Comparison of ENCODE assay signal across 9 mouse cellular contexts in genomic region chr12:25415232-25415631, GRCm38 (mm10).
DNase-seq lines count a peak whose midpoint lies in the region; ATAC-seq and TF ChIP-seq lines count a peak whose summit lies in the region.
"Had no signal": no experiment of that assay in that cellular context is flagged by ENCODE, and none has a peak within 500 bp of the region (broad histone marks: within the 10 kb centered on the region; RNA-seq: fewer than 3 reads in every experiment).

No protein-coding gene starts in this region.

- H3K4me1 ChIP-seq in liver, embryonic 12.5 days = no peaks in the 10 kb centered on the region
- peaks cover 3% of the 10 kb centered on the region for H3K4me1 ChIP-seq in embryonic facial prominence, embryonic 14.5 days (ENCODE audit: control insufficient read depth, insufficient read depth, low read length)
- peaks cover 0 to 2% of the 10 kb centered on the region in 2 experiments; a peak in 1 of 4 replicates for H3K4me1 ChIP-seq in liver, embryonic 14.5 days (replicated peaks; ENCODE audit: control insufficient read depth in 2 of 2, insufficient read depth in 2 of 2, low read length in 1 of 2)
- H3K4me1 ChIP-seq: embryonic facial prominence, embryonic 12.5 days had no signal

- in situ Hi-C loops in Patski (cut with MboI; ENCODE audit: low pct_unique_long_range_greater_than_20kb) = loop anchor here (5.0 kb wide), 1 partner anchor 318 kb away; the partner anchor contains the start of gene Id2

- DNase-seq in liver (peak; percentile 15), Patski (ENCODE audit: low read depth, low spot score) (no peak)
- peak; percentile 39 for DNase-seq in embryonic facial prominence, embryonic 14.5 days (ENCODE audit: low spot score)
- DNase-seq in liver, embryonic 14.5 days (ENCODE audit: low read depth in 3 of 3, low spot score in 3 of 3) = no peak
- DNase-seq in spleen, postnatal 4 days (ENCODE audit: low spot score in 2 of 2) = peak; percentile 52 to 75
- DNase-seq in right cerebral cortex, postnatal 36 days (ENCODE audit: low spot score in 2 of 2) = no peak
- DNase-seq in ovary, postnatal 10 days (ENCODE audit: low spot score) = no peak

- H3K9me3 ChIP-seq in liver, embryonic 12.5 days (replicated peaks) = no peaks in the 10 kb centered on the region; the same call in 1 of the 2 replicates
- no peaks in the 10 kb centered on the region for H3K9me3 ChIP-seq in embryonic facial prominence, embryonic 14.5 days (ENCODE audit: control insufficient read depth, low read length)
- no peaks in the 10 kb centered on the region for H3K9me3 ChIP-seq in liver, embryonic 14.5 days (ENCODE audit: control insufficient read depth, low read length)
- H3K9me3 ChIP-seq: embryonic facial prominence, embryonic 12.5 days had no signal

- H3K36me3 ChIP-seq in liver, embryonic 12.5 days = no peaks in the 10 kb centered on the region
- no peaks in the 10 kb centered on the region for H3K36me3 ChIP-seq in embryonic facial prominence, embryonic 14.5 days (ENCODE audit: control insufficient read depth, insufficient read depth, low read length)
- no peaks in the 10 kb centered on the region for H3K36me3 ChIP-seq in liver, embryonic 14.5 days (replicated peaks; ENCODE audit: control insufficient read depth, insufficient read depth, low read depth)
- H3K36me3 ChIP-seq: embryonic facial prominence, embryonic 12.5 days had no signal

- CTCF ChIA-PET in Patski (lab: Charles Lee) = interaction anchor here (0.8 to 1.0 kb wide), 3 partner anchors 17 to 325 kb away, joined by 3 read pairs; no protein-coding TSS in a partner anchor

- TF ChIP-seq EP300 in liver, embryonic 14.5 days (IDR thresholded peaks at IDR 0.05; ENCODE audit: low read depth) = no peak

- H3K4me2 ChIP-seq in liver, embryonic 12.5 days = no peak overlapping the region
- no peak overlapping the region for H3K4me2 ChIP-seq in embryonic facial prominence, embryonic 14.5 days (ENCODE audit: low read depth, low read length)
- no peak overlapping the region for H3K4me2 ChIP-seq in liver, embryonic 14.5 days (ENCODE audit: low read depth)
- H3K4me2 ChIP-seq: embryonic facial prominence, embryonic 12.5 days had no signal

- no peak for ATAC-seq in liver, embryonic 12.5 days
- no peak for ATAC-seq in Patski
- ATAC-seq in embryonic facial prominence, embryonic 14.5 days (ENCODE audit: low read depth) = no peak
- no peak for ATAC-seq in liver, embryonic 14.5 days (ENCODE audit: insufficient read depth)

- H3K27me3 ChIP-seq in liver, embryonic 12.5 days (replicated peaks) = no peaks in the 10 kb centered on the region
- no peaks in the 10 kb centered on the region for H3K27me3 ChIP-seq in Patski
- H3K27me3 ChIP-seq in embryonic facial prominence, embryonic 14.5 days (replicated peaks; ENCODE audit: control insufficient read depth, insufficient read depth, low read length) = no peaks in the 10 kb centered on the region
- H3K27me3 ChIP-seq in liver, embryonic 14.5 days (ENCODE audit: control insufficient read depth, insufficient read depth, low read length) = no peaks in the 10 kb centered on the region
- H3K27me3 ChIP-seq: embryonic facial prominence, embryonic 12.5 days had no signal

- 37% methylated on average over 2 of the region's 2 CpGs for WGBS in liver, embryonic 12.5 days (ENCODE audit: insufficient replicate concordance)
- WGBS in embryonic facial prominence, embryonic 14.5 days = 21% methylated on average over 2 of the region's 2 CpGs
- WGBS in liver, embryonic 14.5 days (ENCODE audit: insufficient replicate concordance) = 36% methylated on average over 2 of the region's 2 CpGs

- peak; percentile 66 for TF ChIP-seq CTCF in Patski (IDR thresholded peaks at IDR 0.05)
- TF ChIP-seq CTCF in liver, embryonic 14.5 days (IDR thresholded peaks at IDR 0.05; ENCODE audit: low read depth) = peak; percentile 48

- POLR2A ChIA-PET in Patski (lab: Charles Lee) = interaction anchor here (0.6 kb wide), 1 partner anchor 121 kb away, joined by 3 read pairs; no protein-coding TSS in a partner anchor

- no peak overlapping the region for H3K9ac ChIP-seq in liver, embryonic 12.5 days
- no peak overlapping the region for H3K9ac ChIP-seq in embryonic facial prominence, embryonic 14.5 days (ENCODE audit: low read depth, low read length)
- no peak overlapping the region for H3K9ac ChIP-seq in liver, embryonic 14.5 days (replicated peaks)
- H3K9ac ChIP-seq: embryonic facial prominence, embryonic 12.5 days had no signal

- H3K27ac ChIP-seq in liver, embryonic 12.5 days = no peak overlapping the region
- no peak overlapping the region for H3K27ac ChIP-seq in embryonic facial prominence, embryonic 14.5 days (replicated peaks; ENCODE audit: low read depth, low read length)
- H3K27ac ChIP-seq in liver, embryonic 14.5 days = no peak overlapping the region
- H3K27ac ChIP-seq: embryonic facial prominence, embryonic 12.5 days had no signal

- no peak overlapping the region for H3K4me3 ChIP-seq in liver, embryonic 12.5 days
- no peak overlapping the region for H3K4me3 ChIP-seq in embryonic facial prominence, embryonic 14.5 days (ENCODE audit: low read depth, low read length)
- H3K4me3 ChIP-seq in liver, embryonic 14.5 days (ENCODE audit: insufficient read depth in 1 of 2, low read depth in 2 of 2, low read length in 2 of 2) = no peak overlapping the region
- H3K4me3 ChIP-seq: embryonic facial prominence, embryonic 12.5 days had no signal

Comparison
In these comparisons a context has a peak if more than half of its experiments do, and no peak if none do; other contexts are left out.
1. DNase-seq: peak in liver (single experiment), embryonic facial prominence, embryonic 14.5 days (single experiment) and spleen, postnatal 4 days (2 of 2); none in Patski (single experiment), liver, embryonic 14.5 days (0 of 3), right cerebral cortex, postnatal 36 days (0 of 2) and ovary, postnatal 10 days (single experiment).